Mouse (Mus musculus) heart, adult 18-20 months (tissue): Measurements from ENCODE around the gene Wnt1. TPM values are rescaled to one million over a fixed set of nuclear protein-coding genes. Genes with fewer than 3 reads are reported as not detected.

Experiments
- DNase-seq, 2 experiments: peaks; one replicate each; pipeline ENCODE4 v3.0.0; 2021 to 2022; ENCODE audit warnings: mixed read lengths in 1 of 2
- total RNA-seq, 2 experiments: library from RNA; stranded (reverse); gene quantifications; 2 replicates each; pipeline ENCODE4 v1.2.3; 2021

The Wnt1 gene
- total RNA-seq, 2 experiments from 2014 or later = not detected

DNA sequence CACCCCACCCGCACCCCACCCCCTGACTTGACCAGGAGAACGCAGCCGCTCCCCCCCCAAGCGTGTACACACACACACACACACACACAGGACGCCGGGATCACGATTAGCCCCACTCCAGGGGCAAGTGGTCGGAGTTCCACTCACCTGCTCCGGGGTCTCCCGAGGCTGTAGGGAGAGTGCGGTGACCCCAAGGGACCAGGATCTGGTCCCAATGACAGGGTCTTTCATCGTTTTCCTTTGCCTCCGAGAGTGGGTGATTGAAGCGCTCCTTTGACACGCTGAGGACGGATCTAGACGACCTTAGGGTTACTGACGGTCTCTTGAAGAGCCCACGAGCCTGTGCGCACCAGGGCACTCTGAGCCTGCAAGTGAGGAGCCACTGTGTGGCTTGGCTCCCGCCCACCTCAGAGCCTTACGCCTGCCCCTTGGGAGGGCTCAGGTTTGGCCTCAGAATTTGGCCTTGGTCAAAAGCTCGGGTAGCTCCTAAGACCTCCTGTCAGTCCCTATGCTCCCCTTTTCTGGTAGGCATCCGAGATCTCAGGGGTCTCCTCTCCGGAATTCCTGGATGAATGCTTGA lies 11.4 kb upstream of the Wnt1 start:
- no peak for DNase-seq

DNA sequence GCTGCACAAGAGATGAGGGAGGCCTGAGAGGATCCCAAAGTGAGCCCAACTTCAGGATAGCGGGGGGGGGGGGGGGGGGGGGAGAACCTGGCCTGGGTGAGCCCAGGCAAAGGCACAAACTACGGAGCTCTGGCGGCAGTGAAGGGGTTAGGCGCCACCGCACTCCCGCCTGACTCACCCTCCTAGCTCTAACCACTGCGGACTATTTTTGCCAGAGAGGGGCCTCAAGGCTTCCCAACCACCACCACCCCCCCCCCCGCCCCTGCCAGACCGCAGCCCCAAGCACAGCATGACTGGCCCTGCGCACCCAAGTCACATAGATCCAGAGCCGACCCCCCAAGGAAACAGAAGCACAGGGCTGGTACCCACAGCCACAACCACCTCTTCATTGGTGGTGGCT lies 10.9 kb upstream of the Wnt1 start:
- no peak for DNase-seq

DNA sequence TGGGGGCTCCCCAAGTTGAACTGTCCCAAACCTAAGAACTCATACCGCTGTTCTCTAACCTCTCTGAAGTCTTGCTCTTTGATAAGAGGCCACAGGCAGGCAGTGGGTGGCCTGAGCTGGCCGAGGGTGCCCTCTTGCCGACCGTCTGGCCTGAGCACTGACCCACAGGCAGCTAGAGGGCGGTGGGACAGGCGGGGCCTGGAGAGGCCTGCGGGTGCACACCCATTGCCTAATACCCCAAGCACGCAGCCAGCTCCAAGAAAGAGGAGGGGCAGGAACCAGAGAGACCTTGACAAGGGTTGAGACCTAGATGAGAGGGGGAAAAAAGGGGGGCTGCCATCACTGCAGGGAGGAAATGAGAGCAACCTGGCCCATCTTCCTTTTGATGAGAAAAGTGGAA lies 9.6 kb upstream of the Wnt1 start:
- DNase-seq = peak; percentile 57 to 68

DNA sequence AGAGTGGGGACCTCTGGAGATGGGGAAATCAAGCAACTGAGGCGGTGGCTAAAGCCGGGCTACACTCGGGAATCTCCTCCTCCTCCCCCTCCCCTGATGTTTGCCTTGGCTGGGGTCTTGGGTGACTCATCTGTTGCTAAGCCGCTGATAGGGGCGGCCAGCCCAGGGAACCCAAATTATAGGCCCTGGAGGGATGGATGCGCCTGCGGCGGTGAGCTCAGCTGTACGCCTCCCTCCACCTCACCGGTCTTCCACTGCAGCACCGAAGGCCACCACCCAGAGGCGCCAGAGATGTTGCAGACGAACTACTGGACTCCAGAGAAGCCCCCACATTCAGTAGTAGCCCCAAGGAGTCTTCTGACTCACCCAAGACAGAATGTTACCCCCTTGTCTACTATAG lies 9.1 kb upstream of the Wnt1 start:
- peak; percentile 67 to 70 for DNase-seq

DNA sequence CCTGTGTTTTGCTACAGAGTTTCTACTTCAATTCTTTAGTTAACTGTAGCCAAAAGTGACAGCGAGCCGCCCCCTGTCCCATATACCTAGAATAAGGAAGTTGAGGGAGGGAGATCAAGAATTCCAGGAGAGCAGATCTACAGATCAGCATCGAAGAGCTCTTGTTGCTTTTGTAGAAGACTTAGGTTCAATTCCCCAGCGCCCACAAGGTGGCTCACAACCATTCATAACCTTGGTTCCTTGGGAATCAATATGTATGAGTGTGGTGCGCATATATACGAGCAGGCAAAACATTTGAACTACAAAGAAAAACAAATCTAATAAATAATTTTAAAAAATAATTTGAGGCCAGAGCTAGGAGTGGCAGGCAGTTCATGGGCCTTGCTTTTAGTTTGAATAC lies 8.5 kb upstream of the Wnt1 start:
- DNase-seq = no peak

DNA sequence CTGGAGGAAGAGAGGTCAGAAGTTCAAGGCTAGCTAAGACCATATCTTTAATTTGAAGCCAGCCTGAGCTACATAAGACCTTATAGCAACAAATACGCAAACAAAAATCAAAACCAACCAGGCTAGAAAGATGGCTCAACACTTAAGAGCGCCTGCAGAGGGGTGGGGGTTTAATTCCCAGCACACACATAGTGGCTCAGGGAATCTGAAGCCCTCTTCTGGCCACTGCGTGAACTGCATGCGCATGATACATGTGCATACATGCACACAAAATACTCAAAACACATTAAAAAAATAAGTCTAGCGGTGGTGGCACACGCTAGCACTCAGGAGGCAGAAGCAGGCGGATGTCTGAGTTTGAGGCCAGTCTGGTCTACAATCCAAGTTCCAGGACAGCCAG lies 3.9 kb upstream of the Wnt1 start:
- no peak for DNase-seq

DNA sequence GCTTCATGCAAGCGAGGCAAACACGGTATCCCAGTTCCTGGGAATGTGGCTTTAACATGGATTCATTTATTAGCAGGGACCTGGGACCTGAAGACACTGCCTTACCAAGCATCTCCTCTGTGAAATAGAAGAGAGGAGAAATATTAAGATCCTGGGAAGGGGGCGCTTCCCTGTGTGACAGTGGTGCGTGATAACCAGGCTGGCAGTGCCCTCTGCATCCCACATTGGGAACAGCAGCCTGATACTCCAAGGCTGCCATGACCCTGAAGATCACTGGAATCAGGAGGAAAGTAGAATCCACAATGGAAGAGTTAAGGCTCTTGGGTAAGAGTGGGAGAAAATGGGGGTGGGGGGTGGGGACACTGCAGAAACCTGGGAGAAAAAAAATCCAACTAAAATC lies 1.7 kb upstream of the Wnt1 start:
- DNase-seq = no peak

DNA sequence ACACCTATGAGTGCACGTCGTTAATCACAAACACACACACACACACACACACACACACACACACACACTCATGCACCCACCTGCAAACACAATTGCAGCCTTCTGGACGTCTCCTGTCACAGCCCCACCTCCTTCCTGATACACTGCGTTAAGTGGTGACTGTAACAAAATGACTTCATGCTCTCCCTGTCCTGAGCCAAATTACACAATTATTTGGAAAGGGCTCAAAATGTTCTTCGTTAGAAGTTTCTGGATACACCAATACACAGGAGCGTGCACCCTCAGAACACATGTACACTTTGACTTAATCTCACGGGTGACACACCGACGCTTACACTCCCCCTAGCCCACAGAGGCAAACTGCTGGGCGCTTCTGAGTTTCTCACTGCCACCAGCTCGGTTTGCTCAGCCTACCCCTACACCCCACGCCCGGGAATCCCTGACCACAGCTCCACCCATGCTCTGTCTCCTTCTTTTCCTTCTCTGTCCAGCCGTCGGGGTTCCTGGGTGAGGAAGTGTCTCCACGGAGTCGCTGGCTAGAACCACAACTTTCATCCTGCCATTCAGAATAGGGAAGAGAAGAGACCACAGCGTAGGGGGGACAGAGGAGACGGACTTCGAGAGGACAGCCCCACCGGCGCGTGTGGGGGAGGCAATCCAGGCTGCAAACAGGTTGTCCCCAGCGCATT lies 541 bp upstream of the Wnt1 start:
- DNase-seq = no peak

DNA sequence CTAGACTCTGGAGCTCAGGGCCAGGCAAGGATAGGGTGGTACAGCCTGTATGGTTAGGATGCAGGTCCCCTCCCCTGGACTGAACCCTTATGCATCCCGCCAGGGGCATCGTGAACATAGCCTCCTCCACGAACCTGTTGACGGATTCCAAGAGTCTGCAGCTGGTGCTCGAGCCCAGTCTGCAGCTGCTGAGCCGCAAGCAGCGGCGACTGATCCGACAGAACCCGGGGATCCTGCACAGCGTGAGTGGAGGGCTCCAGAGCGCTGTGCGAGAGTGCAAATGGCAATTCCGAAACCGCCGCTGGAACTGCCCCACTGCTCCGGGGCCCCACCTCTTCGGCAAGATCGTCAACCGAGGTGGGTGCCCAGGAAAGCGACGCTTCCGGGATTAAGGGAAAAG lies 1.1 kb downstream of the Wnt1 start:
- DNase-seq = no peak

DNA sequence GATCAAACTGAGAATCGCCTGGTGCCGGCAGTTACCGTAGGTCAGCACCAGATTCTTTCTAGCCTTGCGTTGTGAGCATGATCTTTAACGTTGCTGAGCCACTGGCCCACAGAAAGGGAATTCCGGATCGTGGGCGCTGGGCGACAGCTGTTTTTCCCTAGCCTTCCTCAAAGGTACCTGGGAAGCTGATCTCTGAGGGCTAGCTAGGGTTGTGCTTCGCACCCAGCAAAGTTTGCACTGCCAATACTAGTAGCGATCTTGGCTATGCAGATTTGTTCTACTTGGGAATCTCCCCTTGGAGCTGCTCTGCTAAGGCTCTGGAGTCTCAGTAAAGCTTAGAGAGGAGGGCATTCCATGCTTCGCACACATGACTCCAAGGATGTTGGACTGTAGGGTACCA lies 1.6 kb downstream of the Wnt1 start:
- no peak for DNase-seq

DNA sequence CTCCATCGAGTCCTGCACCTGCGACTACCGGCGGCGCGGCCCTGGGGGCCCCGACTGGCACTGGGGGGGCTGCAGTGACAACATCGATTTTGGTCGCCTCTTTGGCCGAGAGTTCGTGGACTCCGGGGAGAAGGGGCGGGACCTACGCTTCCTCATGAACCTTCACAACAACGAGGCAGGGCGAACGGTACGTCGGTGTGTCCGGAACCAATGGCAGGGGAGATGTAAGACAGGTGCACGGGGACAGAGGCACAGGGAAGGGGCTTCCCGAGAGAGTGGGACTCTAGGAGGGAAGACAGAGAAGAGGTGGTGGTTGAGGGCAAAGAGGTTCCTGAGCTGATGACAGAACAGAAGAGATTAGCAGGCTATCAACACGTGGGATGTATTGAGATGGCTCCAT lies 2.1 kb downstream of the Wnt1 start:
- no peak for DNase-seq

DNA sequence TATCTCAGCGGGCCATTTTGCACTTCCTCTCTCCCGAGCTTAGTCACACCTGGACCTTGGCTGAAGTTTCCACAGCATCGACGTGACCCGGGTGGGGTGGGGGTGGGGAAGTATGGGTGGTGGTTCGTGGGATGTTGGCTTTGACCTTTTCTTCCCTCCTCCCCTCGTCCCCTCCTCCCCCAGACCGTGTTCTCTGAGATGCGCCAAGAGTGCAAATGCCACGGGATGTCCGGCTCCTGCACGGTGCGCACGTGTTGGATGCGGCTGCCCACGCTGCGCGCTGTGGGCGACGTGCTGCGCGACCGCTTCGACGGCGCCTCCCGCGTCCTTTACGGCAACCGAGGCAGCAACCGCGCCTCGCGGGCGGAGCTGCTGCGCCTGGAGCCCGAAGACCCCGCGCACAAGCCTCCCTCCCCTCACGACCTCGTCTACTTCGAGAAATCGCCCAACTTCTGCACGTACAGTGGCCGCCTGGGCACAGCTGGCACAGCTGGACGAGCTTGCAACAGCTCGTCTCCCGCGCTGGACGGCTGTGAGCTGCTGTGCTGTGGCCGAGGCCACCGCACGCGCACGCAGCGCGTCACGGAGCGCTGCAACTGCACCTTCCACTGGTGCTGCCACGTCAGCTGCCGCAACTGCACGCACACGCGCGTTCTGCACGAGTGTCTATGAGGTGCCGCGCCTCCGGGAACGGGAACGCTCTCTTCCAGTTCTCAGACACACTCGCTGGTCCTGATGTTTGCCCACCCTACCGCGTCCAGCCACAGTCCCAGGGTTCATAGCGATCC lies 2.8 kb downstream of the Wnt1 start:
- DNase-seq = no peak

DNA sequence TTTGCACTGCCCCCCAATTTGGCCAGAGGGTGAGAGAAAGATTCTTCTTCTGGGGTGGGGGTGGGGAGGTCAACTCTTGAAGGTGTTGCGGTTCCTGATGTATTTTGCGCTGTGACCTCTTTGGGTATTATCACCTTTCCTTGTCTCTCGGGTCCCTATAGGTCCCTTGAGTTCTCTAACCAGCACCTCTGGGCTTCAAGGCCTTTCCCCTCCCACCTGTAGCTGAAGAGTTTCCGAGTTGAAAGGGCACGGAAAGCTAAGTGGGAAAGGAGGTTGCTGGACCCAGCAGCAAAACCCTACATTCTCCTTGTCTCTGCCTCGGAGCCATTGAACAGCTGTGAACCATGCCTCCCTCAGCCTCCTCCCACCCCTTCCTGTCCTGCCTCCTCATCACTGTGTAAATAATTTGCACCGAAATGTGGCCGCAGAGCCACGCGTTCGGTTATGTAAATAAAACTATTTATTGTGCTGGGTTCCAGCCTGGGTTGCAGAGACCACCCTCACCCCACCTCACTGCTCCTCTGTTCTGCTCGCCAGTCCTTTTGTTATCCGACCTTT lies 3.6 kb downstream of the Wnt1 start:
- DNase-seq = no peak

DNA sequence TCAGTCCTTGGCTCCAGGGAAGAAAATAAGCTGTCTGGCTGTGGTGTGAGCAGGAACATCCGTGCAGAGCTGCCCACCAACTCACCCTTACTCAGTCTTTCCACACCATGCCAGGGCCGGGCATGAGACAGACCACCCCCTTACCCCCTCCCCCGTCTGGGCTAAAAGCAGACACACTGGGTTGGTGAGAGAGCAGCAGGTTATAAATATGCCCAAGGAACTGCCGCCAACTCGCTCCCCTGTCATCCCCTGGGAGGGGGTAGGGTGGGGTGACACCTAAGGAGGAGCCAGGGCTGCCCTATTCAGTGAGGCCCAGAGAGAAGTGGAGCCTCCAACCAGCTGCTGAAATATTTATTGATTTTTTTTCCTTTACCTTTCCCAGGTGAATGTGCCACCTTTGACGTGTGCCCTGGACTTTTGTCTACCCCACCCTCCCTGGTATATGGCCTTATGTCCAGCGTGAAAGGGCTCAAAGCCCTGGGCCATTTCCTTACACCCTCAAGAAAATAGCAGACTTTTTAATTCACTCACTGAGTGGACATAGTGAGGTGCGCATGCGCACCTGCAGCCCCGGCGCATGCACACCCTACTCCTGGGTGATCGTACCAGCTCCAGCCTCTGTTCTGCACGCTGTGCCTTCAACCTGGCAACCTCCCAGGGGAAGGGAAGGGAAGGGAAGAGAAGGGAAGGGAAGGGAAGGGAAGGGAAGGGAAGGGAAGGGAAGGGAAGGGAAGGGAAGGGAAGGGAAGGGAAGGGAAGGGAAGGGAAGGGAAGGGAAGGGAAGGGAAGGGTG lies 7.3 kb downstream of the Wnt1 start:
- DNase-seq = no peak

DNA sequence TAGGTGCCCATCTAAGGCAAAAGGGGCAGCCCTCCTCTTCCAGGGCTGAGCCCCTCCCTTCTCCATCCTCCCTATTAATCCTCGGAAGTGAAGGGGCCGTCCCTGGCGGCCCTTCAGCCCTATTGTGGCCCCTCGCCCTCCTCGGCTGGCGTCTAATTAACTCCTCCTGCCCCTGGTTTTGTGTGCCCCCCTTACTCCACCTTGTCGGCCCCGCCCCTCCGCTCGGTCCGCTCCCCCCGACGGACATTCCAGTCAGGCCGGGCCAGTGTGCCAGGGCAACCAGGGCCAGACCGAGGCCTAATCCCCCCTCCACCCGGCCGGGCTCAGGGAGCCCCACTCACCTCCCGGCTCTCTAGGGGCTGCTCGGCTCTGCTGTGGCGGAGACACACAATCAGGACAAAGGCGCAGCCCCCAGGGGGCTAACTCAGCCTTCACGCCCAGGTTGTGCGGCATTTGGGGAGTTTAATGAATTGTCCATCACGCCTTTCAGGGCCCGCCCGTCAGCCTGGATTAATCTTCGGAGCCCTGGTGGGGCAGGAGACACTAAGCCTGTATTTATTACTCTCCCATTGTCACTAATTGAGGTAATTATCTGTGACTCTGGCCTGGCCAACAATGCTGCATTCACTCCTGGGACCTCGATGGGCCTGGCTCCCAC lies 8.3 kb downstream of the Wnt1 start:
- DNase-seq = no peak

DNA sequence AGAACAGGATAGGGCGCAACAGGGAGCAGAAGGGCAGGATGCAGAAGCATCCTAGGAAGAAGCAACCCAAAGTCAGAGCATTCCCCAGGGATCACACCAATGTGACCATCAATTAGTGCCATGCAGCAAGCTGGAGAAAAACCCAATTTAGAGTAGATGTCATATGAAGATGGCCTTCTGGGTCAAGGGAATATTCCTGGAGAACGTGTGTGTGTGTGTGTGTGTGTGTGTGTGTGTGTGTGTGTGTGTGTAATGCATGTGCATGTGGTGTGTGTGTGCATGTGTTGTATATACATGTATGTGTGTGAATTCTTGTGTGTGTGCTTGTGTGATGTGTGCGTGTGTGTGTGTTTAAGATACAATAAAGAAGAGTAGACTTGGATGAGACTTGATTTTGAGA lies 9.2 kb downstream of the Wnt1 start:
- no peak for DNase-seq

DNA sequence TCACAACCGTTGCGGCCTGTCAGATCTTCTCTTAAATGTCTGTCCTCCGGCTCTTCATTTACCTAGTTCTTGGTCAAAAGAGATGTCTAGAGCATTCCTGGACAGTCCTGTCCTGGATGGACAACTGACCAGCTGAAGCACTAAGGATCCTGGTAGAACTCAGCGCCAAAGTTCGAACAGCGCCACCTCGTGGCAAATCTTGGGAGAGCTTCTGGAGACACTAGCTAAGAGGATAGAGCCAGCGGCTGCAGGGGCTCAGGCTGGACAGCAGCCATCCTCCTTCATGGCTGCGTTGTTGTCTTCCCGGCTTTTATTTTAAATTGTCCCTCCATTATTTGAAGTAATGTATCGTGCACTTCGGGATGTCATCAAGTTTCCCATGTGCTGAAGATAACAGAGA lies 9.7 kb downstream of the Wnt1 start:
- DNase-seq = peak; percentile 57 to 91

DNA sequence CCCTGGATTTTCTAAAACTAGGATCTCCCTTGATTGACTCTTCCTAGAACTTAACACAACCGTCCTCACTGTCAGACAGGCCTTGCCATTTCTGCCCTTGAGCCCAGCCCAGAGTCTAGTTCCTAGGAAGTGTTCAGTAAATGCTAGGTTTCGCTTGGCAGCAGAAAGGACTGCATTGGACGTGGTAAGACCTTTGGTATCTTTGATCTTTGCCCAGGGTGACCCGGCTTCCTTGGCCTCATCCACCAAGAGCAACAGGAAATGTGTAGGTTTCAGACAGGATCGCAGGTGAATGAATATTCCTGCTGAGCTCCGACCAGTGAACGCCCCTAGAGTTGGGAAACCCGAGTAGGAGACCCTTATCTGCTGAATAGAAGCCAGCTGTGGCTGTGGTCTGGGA lies 13.3 kb downstream of the Wnt1 start:
- no peak for DNase-seq

DNA sequence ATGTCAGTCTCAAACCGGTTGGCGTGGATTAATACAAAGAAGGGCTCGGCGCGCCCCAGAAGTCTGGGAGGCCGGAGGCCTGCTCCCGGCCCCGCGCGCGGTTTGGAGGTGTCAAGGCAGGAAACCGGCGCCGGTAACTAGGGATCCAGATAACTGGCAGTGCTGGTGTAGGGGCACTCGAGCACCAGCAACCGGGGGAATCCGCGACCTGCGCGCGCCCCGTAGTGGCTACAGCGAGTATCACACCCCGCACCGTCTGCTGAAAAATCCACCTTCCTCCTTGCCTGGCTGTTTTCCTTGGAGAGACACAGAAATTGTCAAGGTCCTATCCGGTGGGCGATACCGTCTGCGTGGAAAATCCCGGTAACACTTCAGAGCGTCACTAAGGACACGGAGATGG lies 14.4 kb downstream of the Wnt1 start:
- DNase-seq = peak; percentile 72 to 90

DNA sequence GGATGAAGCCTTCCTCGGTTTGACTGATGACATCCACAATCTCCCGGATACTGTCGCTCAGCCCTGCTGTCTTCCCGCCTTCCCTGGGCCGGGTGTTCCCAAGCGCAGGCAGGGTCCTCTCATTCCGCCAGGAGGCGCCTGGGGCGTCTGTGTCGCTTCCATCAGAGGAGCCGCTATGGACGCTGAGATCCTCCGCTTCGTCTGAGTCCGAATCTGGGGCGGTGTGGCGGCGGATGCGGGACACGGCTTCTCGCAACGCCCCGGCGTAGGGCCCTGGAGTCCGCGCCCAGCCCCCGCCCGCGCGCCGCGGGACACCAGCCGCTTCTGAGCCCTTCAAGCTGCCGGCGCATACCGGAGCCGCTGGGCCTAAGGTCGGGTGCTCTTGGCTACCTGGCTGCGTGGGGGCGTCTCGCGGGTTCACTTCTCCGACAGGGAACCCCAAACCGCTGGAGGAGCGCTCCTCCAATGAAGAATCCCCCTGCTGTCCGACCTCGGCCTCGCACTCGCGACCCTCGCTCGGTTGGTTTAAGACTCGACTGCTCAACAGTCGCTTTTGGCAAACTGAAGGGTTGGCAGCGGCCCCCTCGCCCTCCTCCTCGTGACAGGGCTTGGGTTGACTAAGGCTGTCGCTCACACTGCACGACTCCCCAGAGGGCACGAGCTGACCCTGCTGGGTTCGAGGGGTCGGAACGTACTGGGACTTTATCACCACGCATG lies 15.8 kb downstream of the Wnt1 start:
- peak; percentile 71 to 85 for DNase-seq

DNA sequence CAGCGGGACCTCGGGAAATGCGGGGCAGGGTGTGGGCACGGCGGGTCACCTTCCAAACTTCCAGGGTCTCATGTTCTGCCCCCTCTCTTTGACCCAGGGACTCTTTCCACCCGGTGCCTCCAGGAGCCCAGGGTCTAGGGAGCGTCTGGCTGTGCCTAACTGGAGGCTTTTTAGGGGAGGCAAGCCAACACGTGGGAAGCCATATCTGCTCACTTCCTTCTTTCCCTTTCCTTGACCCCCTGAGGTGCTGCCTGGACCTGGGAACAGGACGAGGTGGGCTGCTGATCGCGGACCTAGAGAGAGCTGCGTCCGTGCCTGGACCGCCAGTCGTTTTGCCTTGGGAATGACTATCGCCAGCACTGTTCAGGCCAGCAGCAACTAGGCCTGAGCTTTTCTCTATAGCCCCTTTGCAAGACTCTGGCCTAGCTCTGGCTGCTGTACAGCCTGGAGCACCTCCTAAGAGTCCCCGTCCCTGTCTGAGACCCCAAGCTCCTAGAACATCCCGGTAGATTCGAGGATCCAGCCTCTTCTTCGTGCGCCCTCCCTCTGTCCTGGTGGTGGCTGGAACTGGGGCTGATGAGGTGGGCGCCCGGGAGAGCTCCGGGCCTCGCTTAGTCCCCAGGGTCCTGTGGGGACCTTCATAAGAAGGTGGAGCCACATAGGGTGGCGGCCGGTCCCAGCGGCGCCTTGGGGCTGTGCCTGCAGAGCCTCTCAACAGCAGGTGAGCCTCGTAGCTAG lies 16.6 kb downstream of the Wnt1 start:
- no peak for DNase-seq
